Mouse (Mus musculus) brain, embryonic 14.5 days (tissue): ENCODE measurements around the gene Orc3. TPM values are rescaled to one million over a fixed set of nuclear protein-coding genes. Genes with fewer than 3 reads are reported as not detected.

Source experiments
- DNase-seq: peaks from one replicate; pipeline ENCODE4 v3.0.0-alpha.2; 2011; ENCODE audit warnings: low read depth
- CTCF ChIP-seq: fragments of 200-500 bp; IDR thresholded peaks from 2 replicates; pipeline ENCODE4 v1.5.1; 2012; ENCODE audit warnings: inconsistent platforms, mild to moderate bottlenecking, moderate library complexity, borderline replicate concordance; ENCODE audit not compliant: insufficient read depth, insufficient read length; ENCODE audit errors: extremely low read depth
- POLR2A ChIP-seq: fragments of 200-500 bp; IDR thresholded peaks from 2 replicates; pipeline ENCODE4 v1.6.1; 2012; ENCODE audit warnings: mild to moderate bottlenecking, inconsistent platforms, borderline replicate concordance; ENCODE audit not compliant: poor library complexity, insufficient read depth, insufficient read length, severe bottlenecking; ENCODE audit errors: extremely low read depth
- polyA plus RNA-seq: library from polyadenylated mRNA; depleted of rRNA; stranded (reverse); fragments of >200 nt; gene quantifications from 2 replicates; pipeline ENCODE4 v1.2.3, GENCODE M21; 2012; rRNA removed

Gene Orc3
- polyA plus RNA-seq, 1 experiment = 58.8 TPM

DNA sequence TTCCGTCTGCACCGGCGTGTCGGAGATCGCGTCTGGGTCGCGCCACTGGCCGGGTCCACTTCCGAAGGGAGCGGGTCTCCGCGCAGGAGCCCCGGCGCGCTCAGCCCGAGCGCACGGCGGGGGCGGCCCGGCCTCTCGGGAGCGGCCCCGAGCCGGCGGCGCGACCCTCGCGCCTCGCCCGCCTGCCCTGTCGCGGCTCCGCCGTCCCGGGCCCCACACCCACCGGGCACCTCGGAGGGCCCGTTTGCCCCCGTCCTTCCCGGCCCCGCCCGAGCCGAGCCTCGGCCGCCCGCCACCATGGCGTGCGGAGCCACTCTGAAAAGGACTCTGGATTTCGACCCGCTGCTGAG is 64.0 kb downstream of the Orc3 start, which contains the start of gene Akirin2:
Gene Akirin2, plus strand, starts transcription at position 190 of the 350 bp plus-strand sequence.
- no peak for TF ChIP-seq POLR2A
- no peak for TF ChIP-seq CTCF
- DNase-seq = no peak

DNA sequence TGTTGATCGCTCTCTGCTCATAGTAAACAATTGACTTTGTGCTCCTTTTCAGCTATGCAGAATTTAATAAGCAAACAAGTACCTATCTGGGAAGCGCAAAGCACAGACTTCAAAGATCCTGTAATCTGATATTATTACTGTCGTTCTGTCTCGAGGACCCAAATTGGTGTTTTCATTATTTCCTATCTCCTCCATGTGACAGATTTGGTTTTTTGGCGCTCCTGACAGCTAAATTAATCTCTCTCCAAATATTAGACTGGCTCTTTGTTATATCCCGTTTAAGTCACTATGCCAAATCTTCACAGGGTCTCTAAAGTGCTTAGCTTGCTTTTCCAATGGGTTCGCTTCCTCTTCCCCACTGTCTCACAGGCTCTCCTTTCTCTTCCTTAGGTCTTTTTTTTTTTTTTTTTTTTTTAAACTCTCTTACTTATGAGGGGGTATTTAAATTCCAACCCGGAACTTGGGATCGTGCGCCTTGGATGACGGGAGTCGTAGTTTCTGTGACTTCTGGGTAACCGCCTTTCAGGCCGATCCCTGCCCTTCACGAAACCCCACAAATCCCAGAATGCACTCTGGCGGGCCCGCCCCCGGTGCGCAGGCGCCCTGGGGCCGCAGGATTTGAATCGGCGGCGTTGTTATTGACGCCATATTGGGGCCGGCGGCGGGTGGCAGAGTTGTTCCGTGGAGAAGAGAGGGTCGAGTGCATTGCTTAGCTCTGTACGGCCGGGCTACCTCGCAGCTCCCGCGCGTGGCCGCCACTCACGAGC is 64.6 kb downstream of the Orc3 start:
- peak; percentile 99 for DNase-seq
- no peak for TF ChIP-seq CTCF
- TF ChIP-seq POLR2A = peak; percentile 79; the same call in 1 of the 2 replicates

DNA sequence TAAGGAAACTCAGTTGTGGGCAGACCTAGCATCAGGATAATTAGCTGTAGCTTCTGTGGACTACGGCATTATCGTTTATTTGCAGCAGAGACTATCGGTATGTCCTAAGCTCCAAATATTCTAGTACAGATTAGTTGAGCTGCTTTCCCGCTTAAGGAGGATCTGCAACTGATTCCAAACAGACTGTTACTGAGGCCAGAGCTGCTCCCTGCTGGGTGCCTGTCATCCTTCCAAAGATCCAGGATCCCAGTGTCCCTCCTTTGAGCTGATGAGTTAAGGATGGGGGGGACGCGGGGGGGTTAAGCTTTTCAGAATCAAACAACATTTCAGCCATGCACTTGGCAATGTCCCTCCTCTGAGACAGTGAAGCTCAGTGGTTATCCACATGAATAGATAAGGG is 84.8 kb downstream of the Orc3 start:
- TF ChIP-seq CTCF (no peak), POLR2A (no peak)
- DNase-seq = no peak

DNA sequence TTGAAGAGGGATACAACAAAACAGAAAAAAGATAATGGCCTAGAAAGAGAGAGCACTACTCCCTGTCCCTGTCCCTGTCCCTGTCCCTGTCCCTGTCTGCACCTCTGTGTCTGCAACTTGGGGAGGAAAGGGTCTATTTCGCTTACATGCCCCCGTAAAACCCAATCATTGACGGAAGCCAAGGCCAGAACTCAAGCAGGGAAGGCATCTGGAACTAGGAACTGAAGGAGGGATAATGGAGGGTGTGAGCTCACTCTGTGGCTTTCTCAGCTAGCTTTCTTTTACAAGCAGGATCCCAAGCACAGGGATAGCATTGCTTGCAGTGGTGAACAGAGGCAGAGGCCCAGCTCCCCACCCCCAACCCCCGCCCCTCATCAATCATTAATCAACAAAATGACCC is 85.4 kb downstream of the Orc3 start:
- DNase-seq = no peak
- TF ChIP-seq CTCF (no peak), POLR2A (no peak)

DNA sequence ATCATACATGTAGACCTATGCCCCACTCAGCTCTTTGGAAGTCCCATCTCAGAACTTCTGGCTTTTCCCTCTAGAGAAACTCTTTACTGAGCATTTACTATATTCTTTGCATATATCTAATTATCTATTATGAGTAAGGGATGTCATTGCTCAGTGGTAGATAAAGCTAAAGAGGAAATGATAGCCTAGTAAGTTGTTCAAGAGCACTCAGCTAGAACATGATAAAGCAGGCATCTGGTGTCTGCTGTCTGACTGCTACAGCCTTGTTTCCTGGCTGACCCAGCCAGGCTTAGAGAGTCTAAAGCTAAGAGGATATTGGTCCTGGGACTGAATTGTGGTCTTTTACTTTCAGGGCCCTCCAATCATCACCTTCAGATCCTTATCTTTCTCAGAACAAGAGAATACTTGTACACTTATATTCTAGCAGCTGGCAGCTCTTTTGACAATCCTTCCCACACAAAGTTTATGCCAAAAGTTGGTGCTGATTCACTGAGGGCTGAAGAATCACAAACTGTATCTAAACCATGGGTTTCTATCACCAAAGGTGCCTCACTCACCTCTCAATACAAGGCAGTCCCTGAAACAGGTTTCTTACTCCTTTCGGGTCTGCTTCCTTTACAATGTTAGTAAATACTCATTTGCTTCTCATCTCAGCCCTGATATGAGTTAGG is 86.2 kb downstream of the Orc3 start:
- DNase-seq = no peak
- TF ChIP-seq POLR2A (no peak), CTCF (no peak)

DNA sequence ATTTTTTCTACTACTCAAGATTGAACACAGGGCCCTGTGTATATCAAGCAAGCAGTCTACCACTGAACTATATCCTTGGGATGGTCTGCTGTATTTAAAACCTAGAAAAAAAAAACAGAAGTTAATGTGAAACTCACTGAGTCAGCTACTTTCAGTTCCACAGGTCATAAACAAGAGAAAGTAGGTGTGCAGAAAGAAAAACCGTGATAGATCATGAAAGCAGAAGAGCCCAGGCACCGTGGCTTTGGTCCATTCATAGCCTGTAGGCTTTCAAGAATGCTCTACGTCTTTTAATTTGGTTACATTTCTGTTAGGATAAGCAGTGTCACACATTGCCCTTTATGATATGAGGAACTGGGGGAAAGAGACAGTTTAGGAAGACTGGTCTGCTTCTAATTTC is 88.0 kb downstream of the Orc3 start:
- TF ChIP-seq CTCF (no peak), POLR2A (no peak)
- no peak for DNase-seq

DNA sequence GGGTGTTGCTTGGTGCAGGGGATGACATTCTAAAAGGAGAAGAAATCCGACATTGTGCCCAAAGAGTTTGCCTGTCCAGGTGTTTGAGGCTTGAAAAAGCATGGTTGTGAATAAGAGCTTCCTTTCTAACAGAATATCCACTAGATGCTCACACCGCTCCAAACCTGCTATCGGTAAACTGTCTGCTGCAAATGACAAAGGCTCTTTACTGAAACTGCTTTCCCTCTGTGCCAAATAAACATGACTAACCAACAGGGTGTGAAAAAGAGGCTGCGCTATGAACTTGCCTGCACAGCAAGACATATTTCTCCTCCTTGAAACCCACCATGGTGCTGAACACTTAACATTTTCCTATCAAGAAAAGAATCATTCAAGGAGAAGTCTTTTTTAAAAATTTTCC is 91.2 kb downstream of the Orc3 start:
- DNase-seq = peak; percentile 1
- TF ChIP-seq POLR2A = no peak
- no peak for TF ChIP-seq CTCF

DNA sequence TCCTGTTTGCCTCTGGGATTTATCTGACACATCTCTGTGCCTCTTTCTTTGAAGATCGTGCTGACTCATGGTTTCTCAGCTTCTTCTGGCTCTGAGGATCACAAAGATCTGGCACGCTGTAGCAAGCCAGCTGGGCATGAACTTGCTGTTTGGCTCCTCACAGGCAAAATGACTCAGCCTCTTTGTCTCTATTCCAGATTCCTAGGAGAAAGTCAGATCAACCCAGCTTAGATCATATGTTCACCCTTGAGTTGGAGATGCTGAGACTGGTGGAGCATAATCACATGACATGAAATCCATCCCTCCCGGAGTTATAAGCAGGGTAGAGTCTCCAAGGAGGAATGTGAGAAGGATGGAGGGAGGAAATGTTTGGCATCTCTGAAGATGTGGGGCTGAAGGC is 91.9 kb downstream of the Orc3 start:
- DNase-seq = peak; percentile 45
- TF ChIP-seq POLR2A (no peak), CTCF (no peak)

Other genes starting within 250 kb of the Orc3 start
- gene Akirin2, start 64.0 kb downstream of the Orc3 start, polyA plus RNA-seq = 139 and 159 TPM in 2 replicates
- gene Rars2, start within 50 bp of the Orc3 start, polyA plus RNA-seq = 27.3 and 36.0 TPM in 2 replicates
- gene Slc35a1, start 72.5 kb upstream of the Orc3 start, polyA plus RNA-seq = 21.4 and 27.0 TPM in 2 replicates
- 1.6 and 2.8 TPM in 2 replicates for gene Cfap206, start 115.3 kb upstream of the Orc3 start, polyA plus RNA-seq
- gene Gm136, start 141.3 kb upstream of the Orc3 start, polyA plus RNA-seq = not detected in 2 replicates
- 19.8 and 22.8 TPM in 2 replicates for gene Smim8, start 163.5 kb upstream of the Orc3 start, polyA plus RNA-seq